Mouse (Mus musculus) MEL (cell line): ENCODE data around the gene Nanos3.

Source experiments
- CHD1 ChIP-seq: IDR thresholded peaks from 2 replicates; pipeline ENCODE4 v1.6.1; 2012; ENCODE audit warnings: low read depth, mild to moderate bottlenecking, inconsistent platforms, low read length, improper control_type of control experiment
- CTCF ChIP-seq, 3 experiments: IDR thresholded peaks in 2 of 3; conservative IDR thresholded peaks in 1 of 3; 2 replicates each; pipeline ENCODE4 v1.5.1; 2011 to 2012; ENCODE audit warnings: low read length in 3 of 3, low read depth in 2 of 3, mild to moderate bottlenecking in 2 of 3, improper control_type of control experiment in 1 of 3, inconsistent platforms in 1 of 3, mixed read lengths in 1 of 3, moderate library complexity in 1 of 3; ENCODE audit not compliant: control insufficient read depth in 1 of 3, insufficient read depth in 1 of 3, poor library complexity in 1 of 3, severe bottlenecking in 1 of 3
- EP300 ChIP-seq, 2 experiments: IDR thresholded peaks; 2 replicates each; pipeline ENCODE4 v1.6.1; 2011; ENCODE audit warnings: improper control_type of control experiment in 2 of 2, low read length in 2 of 2, low read depth in 1 of 2, mild to moderate bottlenecking in 1 of 2
- GATA1 ChIP-seq: IDR thresholded peaks from 2 replicates; pipeline ENCODE4 v1.6.1; 2011; ENCODE audit warnings: low read depth, low read length, improper control_type of control experiment
- JUND ChIP-seq: IDR thresholded peaks from 2 replicates; pipeline ENCODE4 v1.6.1; 2011; ENCODE audit warnings: low read depth, mild to moderate bottlenecking, improper control_type of control experiment, low read length
- MAX ChIP-seq: IDR thresholded peaks from 2 replicates; pipeline ENCODE4 v1.6.1; 2011; ENCODE audit warnings: low read length, improper control_type of control experiment
- MYC ChIP-seq: IDR thresholded peaks from 2 replicates; pipeline ENCODE4 v1.6.1; 2011; ENCODE audit warnings: low read depth, mild to moderate bottlenecking, low read length, improper control_type of control experiment, moderate library complexity
- POLR2A ChIP-seq, 2 experiments: IDR thresholded peaks; 2 replicates each; pipeline ENCODE4 v1.6.1; 2011 to 2012; ENCODE audit warnings: low read length in 2 of 2, mild to moderate bottlenecking in 2 of 2, control low read depth in 1 of 2, improper control_type of control experiment in 1 of 2, low read depth in 1 of 2, moderate library complexity in 1 of 2; ENCODE audit not compliant: control insufficient read depth in 1 of 2, insufficient read depth in 1 of 2, poor library complexity in 1 of 2
- RAD21 ChIP-seq: IDR thresholded peaks from 2 replicates; pipeline ENCODE4 v1.6.1; 2011; ENCODE audit warnings: mild to moderate bottlenecking, low read depth, low read length, improper control_type of control experiment
- RCOR1 ChIP-seq: IDR thresholded peaks from 2 replicates; pipeline ENCODE4 v1.6.1; 2012; ENCODE audit warnings: low read depth, mild to moderate bottlenecking, inconsistent platforms, low read length, improper control_type of control experiment
- TAL1 ChIP-seq: IDR thresholded peaks from 2 replicates; pipeline ENCODE4 v1.6.1; 2012; ENCODE audit warnings: mild to moderate bottlenecking, inconsistent platforms, low read length, moderate library complexity, mixed read lengths
- TCF12 ChIP-seq: IDR thresholded peaks from 2 replicates; pipeline ENCODE4 v1.6.1; 2014; ENCODE audit warnings: low read depth, mild to moderate bottlenecking, inconsistent platforms, low read length, improper control_type of control experiment, moderate library complexity
- USF1 ChIP-seq: IDR thresholded peaks from 2 replicates; pipeline ENCODE4 v1.6.1; 2014; ENCODE audit warnings: low read depth, mild to moderate bottlenecking, inconsistent platforms, low read length, improper control_type of control experiment, moderate library complexity

- TF ChIP-seq GATA1: no peak
- no peak for TF ChIP-seq TAL1
- no peak for TF ChIP-seq CTCF (IDR thresholded peaks at IDR 0.05 in 2 of 3, conservative IDR thresholded peaks at IDR 0.05 in 1 of 3; ENCODE audit: control insufficient read depth in 1 of 3, insufficient read depth in 1 of 3, low read depth in 2 of 3, low read length in 3 of 3, poor library complexity in 1 of 3, severe bottlenecking in 1 of 3)
- no peak for TF ChIP-seq USF1
- no peak for TF ChIP-seq RCOR1
- TF ChIP-seq RAD21: no peak
- TF ChIP-seq TCF12: no peak
- TF ChIP-seq EP300 (IDR thresholded peaks at IDR 0.05; ENCODE audit: low read depth in 1 of 2, low read length in 2 of 2): no peak
- TF ChIP-seq POLR2A (IDR thresholded peaks at IDR 0.05; ENCODE audit: control insufficient read depth in 1 of 2, insufficient read depth in 1 of 2, low read depth in 1 of 2, low read length in 2 of 2, poor library complexity in 1 of 2): no peak
- no peak for TF ChIP-seq MYC
- TF ChIP-seq JUND: no peak
- TF ChIP-seq MAX: no peak
- TF ChIP-seq CHD1: no peak
Observed at GRCm38 (mm10) chr8:84167696-84168095, 17.3 kb downstream of the Nanos3 start.
